Mouse (Mus musculus) embryonic fibroblast, embryonic 13.5 days (primary cell): Measurements from ENCODE around the gene Vipr2. TPM values are rescaled to one million over a fixed set of nuclear protein-coding genes. Genes with fewer than 3 reads are reported as not detected.

ENCODE experiments used
- H3K27ac ChIP-seq: 2 replicates; pipeline ENCODE4 v1.5.1; 2012; ENCODE audit warnings: low read length, control low read depth, inconsistent platforms; ENCODE audit not compliant: insufficient read depth
- H3K4me1 ChIP-seq: 2 replicates; pipeline ENCODE4 v1.6.1; 2011; ENCODE audit warnings: low read length; ENCODE audit not compliant: control insufficient read depth, insufficient read depth
- H3K4me3 ChIP-seq: 2 replicates; pipeline ENCODE4 v1.5.1; 2011; ENCODE audit warnings: mild to moderate bottlenecking, control low read depth, low read length; ENCODE audit not compliant: insufficient read depth
- CTCF ChIP-seq: IDR thresholded peaks from 2 replicates; pipeline ENCODE4 v1.5.1; 2011; ENCODE audit warnings: mild to moderate bottlenecking, control low read depth, low read length, moderate library complexity, borderline replicate concordance; ENCODE audit not compliant: insufficient read depth
- POLR2A ChIP-seq: IDR thresholded peaks from 2 replicates; pipeline ENCODE4 v1.6.1; 2011; ENCODE audit warnings: low read depth, mild to moderate bottlenecking, control low read depth, low read length, moderate library complexity
- polyA plus RNA-seq: library from polyadenylated mRNA; stranded (reverse); fragments of >200 nt; gene quantifications from 2 replicates; pipeline ENCODE4 v1.2.4, GENCODE M21; 2011; ENCODE audit warnings: low read depth; ENCODE audit not compliant: missing spikeins, insufficient read length

Gene Vipr2
- polyA plus RNA-seq, 1 experiment = 0.51 TPM

DNA sequence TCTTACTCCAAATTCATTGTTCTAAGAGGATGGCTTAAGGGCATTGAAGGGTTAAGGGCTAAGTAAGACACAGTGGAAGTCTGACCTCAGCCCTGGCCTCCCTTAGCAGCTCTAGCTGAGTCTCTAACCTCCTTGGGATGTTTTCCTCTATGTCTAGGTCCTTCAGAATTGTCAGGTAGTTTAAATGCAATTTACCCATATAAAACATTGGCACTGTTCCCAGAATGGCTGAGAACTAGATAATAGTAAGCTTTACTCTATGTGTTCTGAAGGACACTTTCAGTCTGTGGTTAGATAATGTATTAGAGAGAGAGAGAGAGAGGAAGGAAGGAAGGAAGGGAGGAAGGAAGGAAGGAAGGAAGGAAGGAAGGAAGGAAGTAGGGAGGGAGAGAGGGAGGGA, 104.8 kb downstream of the Vipr2 start:
- Histone ChIP-seq H3K4me3 (no peak overlapping the region), H3K27ac (no peak overlapping the region), H3K4me1 (peaks cover 3% of the 10 kb centered on the region)
- no peak for TF ChIP-seq CTCF
- no peak for TF ChIP-seq POLR2A

DNA sequence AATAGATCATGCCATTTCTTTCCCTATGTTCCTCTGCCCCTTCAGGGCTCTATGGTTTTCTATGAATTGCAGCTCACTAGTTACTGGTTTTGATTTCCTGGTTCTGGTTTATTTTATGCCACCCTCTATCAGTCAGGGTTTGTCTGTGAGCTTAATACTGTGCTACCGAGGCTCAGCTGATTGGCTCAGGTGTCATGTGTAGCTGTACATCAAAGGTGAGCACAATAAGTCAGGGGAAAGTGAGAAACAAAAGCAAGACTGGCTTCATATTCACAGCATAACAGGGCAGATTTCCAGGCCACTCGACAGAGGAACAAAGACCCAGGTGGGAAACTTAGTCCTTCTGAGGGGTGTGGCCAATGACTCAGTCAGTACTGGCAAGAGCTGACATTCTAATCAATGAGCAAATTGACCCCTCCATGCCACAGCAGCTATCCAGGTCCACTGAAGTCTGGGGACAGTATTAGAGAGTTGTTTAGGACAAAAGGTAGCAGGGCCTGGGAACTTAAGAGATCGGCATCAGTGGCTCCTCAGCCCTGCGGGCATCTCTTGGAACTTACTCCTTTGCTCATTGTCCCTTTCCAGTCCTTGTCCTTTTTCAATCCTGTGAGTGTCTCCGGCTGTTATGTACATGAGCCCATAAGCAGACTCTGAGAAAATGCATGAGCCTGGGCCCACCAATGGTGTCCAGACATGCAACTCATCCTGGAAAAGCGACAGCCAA, 105.8 kb downstream of the Vipr2 start:
- TF ChIP-seq CTCF = no peak
- no peak for TF ChIP-seq POLR2A
- H3K4me3 ChIP-seq = no peak overlapping the region
- H3K4me1 ChIP-seq = peaks cover 3% of the 10 kb centered on the region
- no peak overlapping the region for H3K27ac ChIP-seq

- no peak for TF ChIP-seq POLR2A
- TF ChIP-seq CTCF = no peak
- H3K4me3 ChIP-seq = no peak overlapping the region
- no peaks in the 10 kb centered on the region for H3K4me1 ChIP-seq
- H3K27ac ChIP-seq = no peak overlapping the region
Observed at GRCm38 (mm10) chr12:116193952-116194351, 116.4 kb downstream of the Vipr2 start.

- TF ChIP-seq CTCF (no peak), POLR2A (no peak)
- Histone ChIP-seq H3K4me3 (no peak overlapping the region), H3K4me1 (no peaks in the 10 kb centered on the region), H3K27ac (no peak overlapping the region)
Observed at GRCm38 (mm10) chr12:116194641-116195040, 117.1 kb downstream of the Vipr2 start.

Other genes starting within 250 kb of the Vipr2 start
- gene Zfp386, start 30.0 kb upstream of the Vipr2 start, polyA plus RNA-seq = 30.1 and 39.4 TPM in 2 replicates
- gene Wdr60, start 185.3 kb downstream of the Vipr2 start, polyA plus RNA-seq = 12.0 and 13.9 TPM in 2 replicates
- not detected in 2 replicates for gene Gm11027, start 197.7 kb downstream of the Vipr2 start, polyA plus RNA-seq
- gene Esyt2, start 203.5 kb downstream of the Vipr2 start, polyA plus RNA-seq = 221 and 258 TPM in 2 replicates